Mouse (Mus musculus): ENCODE results near the gene Tnrc6b.
"Not testable (repeated sequence)": the region's sequence is repeated elsewhere in the genome, so short reads cannot be mapped to it uniquely, and the experiment has no call there.

The Tnrc6b gene

DNA sequence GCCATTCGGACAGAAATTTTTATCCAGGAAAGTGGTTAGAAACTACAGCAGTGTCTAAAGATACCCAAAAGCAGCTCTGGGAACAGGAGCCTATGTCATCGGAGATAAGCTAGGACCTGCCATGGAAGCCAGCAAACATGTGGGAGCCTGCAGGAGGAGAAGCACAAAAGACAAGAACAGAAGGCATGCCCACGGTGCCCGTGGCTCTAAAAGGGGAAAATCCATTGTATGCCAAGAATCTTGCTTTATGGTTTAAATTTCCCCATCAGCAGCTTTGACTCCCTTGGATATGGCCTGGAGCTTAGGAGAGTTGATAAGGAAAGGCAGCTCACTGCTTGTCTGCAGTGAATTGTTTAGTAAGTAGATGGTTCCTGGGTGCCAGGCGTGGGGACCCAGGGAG, 8.2 kb upstream of the Tnrc6b start:
- DNase-seq: no peak

DNA sequence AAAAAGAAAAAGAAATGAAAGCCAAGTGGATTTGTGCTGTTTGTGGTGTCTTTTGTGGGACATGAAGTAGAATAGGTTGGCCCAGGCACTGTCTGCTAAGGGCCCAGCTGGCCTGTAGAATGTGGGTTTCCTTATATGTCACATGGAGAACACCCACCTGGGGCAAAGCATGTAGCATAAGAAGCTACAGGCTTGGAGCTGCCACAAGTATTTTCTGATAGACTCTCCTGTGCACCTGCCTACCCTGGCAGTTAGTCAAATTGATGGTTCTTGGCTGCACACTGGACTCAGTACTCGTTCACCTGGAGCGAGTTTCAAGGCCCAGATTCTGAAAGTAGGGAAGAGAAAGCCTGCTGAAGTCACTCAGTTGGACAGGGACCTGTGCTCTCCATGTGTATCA, 7.6 kb upstream of the Tnrc6b start:
- DNase-seq: no peak

DNA sequence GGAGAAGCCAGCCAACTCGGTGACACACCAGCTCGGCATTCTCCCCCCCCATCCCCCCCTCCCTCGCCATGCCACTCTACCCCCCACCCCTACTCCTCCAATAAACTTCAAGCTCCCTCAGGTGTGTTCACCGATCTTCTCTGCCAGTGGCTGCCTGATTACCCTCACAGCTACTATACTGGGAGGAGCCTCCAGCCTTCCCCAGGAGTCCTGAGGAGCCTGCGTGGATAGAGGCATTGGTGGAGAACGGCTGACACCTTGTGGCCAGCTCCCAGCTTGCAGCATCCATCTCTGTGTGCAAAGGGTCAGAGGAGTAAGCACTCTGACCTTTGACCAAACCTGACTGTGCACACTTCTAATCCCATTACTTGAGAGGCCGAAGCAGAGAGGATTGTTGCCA, 6.8 kb upstream of the Tnrc6b start:
- DNase-seq: peak; percentile 82

DNA sequence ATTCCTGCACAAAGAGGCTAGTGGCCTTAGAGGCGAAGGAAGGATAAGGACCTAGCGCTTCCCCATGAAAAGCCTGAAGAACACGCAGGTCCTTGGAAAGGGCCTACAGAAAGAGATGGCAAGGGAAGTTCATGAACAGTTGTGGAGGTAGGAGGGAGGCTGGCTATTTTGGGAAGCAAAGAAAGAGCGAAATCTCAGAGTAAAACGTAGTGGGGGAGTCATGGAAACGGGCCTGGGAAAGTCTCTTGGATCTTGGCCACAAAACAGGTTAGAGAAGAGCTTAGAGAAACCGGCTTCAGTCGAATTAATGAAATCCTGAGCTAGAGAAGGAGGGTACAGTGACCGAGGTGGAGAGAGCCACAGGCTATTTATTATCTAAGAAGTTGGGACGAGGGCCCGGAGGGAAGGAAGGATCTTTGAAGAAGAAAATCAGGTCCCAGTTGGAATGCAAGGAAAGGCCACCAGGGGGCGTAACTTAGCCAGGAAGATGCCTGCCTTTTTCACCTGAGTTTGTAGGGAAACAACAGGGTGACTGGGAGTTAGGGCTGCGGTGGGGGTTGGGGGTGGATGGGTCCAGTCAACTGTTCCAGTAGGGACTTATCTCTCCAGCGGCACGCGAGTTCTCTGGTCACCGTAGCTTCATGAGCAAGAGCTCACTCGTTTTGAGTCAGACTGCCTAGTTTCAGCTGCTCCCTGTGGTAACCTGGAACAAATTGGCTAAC, 5.1 kb upstream of the Tnrc6b start:
- DNase-seq: peak; percentile 89

DNA sequence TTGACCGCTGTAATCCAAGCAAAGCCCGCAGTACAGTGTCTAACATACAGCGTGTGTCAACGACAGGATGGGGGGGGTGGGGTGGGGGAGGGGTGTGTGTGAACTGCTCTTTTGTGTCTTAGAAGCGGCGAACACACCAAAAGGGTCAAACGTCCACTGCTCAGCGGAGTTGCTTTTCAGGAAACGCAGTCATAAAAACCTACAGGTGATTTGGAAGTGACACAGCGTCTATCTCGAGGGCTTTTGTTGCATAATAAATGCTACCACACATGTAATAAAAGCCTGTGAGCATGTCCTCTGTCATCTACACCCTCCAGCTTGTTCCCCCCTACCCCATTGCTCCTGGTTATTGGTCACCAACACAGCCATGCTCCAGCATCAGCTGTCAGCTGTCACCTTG, 4.5 kb upstream of the Tnrc6b start:
- DNase-seq: no peak

DNA sequence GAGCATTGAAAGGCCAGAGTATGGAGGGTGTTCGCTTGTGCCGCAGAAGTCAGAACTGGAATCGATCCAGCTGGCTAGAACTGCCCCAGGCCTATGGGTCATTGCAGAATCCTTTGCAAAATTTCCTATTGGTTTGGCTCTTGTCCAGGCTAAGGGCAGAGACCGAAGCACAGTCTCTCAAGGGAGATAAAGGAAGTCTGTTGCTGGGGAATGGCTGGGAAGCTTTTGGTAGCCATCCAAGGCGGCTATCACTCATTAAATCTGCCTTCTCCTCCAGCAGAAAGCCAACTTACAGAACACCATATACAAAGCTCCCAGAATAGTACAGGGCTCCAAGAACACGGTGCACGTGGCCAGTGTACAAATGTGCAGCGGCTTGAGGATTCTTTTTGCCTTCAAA, 4.0 kb upstream of the Tnrc6b start:
- DNase-seq: peak; percentile 48

DNA sequence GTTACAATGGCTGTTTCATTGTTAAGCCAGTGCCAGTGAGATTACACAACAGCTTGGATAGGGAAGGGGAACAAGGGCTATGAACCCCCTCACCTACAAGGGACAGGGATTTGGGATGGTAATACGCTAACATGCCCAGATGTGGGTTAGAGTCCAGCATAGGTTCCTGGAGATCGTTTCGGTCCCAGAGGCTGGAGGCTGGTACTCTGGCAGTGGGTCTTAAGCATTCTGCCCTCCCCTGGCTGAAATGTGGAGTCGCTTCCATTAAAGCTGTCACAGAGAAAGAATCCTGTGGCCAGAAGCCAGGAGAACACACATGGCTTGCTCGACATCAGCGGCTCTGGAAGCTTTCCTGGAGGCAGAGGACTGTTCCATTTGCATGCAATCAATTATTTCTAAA, 1.5 kb upstream of the Tnrc6b start:
- peak; percentile 59 for DNase-seq

DNA sequence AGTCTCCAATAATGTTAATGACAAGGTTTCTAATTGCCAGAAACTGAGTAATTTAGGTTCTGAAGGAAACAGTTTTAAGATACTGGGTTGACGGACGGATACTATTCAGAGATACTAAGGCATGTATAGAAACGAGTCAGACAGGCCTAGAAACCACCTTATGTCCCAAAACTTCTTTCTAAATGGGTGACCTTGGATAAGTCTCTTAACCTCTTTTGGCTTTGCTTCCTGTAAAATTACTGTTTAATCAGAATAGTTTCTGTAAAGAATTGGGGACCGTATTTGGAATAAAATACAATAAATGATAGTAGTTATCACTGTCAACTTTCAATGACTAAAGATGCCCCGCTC, 881 bp upstream of the Tnrc6b start:
- no peak for DNase-seq

DNA sequence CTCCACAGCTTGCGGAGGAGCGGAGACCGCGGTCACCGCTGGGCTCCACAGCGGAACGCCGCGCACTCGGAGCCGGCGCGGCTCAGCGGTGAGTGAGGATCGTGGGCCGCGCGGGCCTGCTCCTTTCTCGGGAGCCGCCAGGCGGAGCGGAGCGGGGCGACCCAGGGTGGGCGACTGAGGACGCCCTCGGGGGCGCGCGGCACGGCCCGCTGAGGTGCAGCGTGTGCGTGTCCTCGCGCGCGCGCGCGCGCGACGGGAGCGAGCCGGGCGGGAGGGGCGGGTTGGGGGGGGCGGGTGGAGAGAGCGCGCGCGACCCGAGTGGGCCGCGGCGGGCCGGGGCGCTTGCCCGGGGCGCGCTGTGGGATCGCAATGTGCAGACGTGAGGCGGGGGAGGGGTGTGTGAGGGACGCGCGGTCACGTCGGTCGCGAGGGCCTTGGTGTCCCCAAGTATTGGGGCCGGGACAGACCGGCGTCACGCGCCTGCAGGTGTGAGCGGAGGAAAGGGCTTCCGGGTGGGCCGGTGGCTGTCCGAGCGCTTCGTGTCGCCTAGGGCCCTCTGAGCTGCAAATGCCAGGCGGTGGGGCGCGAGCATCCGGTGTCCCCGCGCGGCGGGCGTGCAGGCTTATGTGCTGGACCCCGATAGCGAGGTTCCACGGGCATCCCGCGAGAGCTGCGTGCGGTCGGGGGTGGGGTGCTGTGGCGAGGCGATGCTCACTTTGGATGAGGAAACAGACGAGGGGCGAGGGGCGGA, 463 bp downstream of the Tnrc6b start:
- DNase-seq: peak; percentile 68

DNA sequence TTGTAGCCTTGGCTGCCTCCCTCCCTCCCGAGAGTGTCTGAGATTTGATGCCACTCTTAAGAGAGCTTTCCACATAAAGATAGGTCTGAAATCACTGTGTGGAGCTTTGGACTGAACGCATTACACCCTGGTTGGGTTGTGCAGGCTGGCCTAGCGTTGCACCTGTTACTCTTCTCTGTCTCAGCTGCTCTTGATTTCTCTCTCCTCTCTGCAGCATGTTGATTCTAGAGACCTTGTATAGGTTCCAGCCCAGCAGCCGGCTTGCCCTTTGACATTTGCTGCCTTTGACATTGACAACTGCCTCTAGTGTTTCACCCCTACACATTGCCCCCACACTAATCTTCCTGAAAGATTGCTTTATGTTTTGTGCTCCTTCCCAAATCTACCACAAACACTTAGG, 3.2 kb downstream of the Tnrc6b start:
- DNase-seq: no peak

DNA sequence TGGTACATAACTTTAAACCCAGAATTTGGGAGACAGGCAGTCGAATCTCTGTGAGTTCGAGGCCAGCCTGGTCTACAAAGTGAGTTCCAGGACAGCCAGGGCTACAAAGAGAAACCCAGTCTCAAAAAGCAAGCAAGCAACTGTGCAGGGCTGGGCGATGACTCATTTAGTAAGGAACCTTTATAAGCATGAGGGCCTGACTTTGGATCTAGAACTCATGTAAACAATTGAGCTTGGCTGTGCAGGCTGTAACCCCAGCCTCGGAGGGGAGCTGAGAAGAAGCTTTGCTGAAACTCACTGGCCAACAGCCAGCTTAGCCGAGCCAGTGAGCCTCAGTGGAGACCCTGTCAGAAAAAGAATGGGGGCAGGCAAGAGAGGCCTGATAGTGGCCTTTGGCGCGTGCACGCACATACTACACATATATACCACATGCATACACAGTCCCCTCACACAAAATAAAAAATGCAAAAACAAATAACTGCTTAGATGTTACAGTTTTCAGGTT, 5.6 kb downstream of the Tnrc6b start:
- DNase-seq: no peak

DNA sequence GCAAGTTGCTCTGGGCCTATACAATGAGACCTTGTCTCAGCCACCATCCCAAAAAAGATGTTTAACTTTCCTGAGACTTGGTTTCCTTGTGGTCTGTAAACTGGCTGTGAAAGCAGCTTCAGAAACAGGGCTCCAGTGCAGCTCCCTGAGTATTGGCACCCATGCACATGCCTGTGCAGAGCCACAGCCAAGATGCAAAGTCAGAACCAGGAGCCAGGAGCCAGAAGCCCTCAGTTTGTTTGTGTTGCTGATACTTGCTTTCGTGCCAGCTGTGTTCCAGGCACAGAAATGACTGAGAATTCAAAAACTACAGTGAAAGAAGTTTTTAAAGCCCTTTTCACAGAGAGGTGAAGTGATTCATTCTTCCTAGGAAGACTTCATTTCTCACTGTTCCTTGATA, 6.3 kb downstream of the Tnrc6b start:
- no peak for DNase-seq

DNA sequence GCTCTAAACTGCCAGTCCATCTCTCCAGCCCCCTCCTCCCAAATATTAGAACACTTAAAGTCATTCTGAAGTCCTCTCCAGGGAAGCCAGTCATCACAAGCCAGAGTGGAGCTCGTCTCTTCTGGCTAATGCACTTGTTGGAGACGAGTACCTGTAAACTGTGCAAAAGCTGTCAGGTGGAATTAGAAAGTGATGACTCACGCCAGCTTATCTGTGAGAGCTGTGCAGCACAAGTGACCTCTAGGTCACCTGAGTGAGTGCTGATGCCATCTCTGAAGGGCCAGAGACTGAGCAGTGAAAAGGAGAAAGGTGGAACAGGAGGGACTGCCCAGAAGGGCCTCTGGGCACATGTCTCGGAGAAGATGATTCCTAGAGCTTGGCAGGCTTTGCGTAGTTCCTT, 9.1 kb downstream of the Tnrc6b start:
- no peak for DNase-seq

DNA sequence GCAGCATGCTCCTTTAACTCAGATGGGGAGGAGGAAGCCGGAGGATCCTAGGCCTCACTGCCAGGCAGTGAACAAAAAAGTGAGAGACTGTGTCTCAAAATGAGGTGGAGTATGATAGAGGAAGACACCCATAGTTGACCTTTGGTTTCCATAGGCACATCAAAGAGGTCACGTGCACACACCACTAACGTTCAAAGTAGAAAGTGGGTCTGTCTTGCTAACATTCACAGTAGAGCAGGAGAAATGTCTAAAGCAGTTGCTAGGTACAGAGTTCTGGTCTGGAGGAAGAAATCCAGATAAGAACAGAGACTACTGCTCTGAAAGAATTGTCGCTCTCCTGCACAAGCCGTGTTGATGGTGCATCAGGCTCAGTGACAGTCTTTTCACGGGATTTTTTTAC, 10.7 kb downstream of the Tnrc6b start:
- no peak for DNase-seq

DNA sequence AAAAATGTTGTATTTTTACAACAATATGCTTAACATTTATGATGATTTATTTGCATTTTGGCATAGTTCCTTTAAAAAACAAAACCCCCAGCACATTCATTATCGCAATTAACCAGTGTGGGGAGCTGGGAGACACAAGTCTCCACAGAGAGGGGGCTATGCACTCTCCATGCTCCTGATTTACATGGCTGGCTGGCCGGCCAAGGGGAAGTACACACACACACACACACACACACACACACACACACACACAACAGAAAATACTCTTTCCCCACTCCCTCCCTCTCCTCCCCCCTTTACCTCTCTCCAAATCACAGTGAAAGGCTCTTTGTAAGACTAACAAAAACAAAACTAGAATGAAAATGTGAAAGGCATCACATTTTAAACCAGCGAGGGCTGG, 11.3 kb downstream of the Tnrc6b start:
- DNase-seq: no peak

DNA sequence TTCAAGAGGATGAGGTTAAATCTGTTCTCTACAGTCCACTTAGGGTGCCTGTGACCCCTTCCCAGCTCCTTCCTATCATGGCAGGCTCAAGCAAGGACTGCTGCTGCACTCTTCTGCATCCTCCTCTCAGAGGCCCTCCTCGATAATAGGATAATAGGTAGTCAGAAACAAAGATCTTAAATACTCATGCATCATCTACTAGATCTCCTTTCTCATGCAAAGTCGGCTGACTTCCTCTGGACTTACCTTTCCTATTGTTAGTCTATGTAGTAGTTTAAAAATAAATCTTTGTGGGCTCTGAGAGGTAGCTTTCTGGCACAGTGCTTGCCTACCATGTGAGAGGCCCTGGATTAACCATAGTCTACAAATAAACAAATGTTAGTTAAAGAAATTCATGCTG, 18.4 kb downstream of the Tnrc6b start:
- DNase-seq: no peak

DNA sequence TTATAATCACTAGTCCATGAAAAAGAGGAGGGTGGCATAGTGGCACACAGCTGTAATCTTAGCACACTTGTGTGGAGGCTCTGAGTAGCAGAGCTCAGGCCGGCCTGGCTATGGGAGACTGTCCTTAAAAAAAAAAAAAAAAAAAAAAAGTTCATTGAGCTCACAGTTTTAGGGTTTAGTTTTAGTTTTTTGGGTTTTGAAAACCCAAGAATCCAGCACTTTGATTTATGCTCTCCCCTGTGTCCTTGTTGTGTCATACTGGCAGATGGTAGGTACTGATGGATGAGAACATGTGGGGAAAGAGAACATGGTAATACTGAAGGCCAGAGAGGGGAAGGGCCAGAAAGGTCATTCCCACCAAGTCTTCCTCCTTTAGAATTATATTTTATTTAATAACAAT, 19.9 kb downstream of the Tnrc6b start:
- no peak for DNase-seq

DNA sequence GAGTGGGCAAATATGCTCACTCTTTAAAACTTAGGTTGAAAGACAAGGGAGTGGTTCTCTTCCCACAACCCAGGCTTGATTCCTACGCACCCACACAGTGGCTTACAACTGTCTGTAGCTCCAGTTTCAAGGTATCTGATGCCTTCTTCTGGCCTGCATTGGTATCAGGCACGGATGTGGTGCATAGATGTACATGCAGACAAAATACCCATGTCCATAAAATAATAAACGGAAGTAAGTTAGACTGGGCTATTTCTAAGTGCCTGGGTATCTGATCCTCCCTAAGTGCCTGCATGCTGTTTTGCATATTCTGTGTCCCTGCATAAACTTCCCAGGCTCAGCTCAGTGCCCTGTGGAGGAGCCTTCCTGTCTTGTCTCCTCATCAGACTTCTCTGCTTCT, 20.4 kb downstream of the Tnrc6b start:
- DNase-seq: no peak

DNA sequence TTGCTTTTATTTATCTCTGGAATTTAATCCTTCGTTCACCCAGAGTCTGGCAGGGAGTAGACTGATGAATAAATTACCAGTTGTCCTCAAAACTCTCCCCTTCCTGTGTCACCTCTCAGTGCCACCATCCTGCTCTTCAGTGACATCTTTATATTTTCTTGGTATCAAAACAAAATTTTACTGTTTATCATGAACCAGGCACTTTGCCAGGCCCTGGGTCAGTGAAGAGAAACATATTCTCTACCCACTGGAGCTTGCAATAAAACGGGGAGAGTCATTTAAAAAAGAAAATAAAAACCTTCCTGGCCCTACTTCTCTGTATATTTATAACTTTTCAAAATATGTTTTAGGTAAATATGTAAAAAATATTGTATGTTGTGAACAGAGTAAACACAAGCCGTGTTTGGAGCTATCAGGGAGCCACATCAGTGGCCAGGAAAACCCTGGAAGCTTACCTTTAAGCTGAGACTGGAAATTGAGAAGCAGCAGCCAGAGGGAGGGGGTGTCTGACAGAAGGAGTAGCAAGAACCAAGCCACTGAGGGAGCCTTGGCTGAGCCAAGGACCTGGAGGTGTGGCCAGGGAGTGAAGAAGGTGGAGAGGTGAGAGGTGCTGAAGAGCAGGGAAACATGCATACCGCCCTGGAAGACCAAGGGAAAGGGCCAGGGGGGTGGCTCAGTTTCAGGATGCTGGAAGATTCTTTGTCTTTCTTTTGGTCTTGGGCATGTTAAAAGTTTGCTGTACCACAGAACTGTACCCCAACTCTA, 21.3 kb downstream of the Tnrc6b start:
- no peak for DNase-seq

DNA sequence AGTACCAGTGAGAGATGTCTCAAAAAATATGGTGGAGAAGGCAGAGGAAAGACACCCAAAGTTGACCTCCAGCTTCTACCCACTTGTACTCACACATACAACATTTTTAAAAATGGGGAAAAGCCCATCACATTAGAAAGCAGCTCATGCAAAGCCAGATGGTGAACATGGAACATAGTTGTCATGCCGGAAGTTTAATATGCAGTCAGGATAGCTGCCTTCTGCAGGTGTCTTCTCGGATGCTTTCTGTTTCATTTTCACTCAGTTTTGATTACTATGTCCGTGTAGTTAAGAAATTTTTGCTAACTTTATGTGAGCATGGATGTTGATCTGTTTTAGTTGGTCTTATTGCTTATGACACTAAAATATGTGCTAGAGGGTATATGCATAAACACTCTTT, 24.2 kb downstream of the Tnrc6b start:
- DNase-seq: no peak

DNA sequence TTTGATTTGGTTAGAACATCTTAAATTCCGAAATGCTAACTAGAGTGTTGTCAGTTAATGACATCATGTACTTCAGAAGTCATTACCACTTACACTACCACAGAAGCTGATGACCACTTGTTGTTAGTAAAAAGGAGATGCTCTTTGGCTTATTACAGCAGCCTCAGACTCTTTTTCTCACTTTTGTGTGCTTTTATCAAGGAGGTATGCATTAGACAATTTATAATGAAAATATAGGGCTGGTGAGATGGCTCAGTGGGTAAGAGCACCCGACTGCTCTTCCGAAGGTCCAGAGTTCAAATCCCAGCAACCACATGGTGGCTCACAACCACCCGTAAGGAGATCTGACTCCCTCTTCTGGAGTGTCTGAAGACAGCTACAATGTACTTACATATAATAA, 24.6 kb downstream of the Tnrc6b start:
- not testable (repeated sequence) for DNase-seq

DNA sequence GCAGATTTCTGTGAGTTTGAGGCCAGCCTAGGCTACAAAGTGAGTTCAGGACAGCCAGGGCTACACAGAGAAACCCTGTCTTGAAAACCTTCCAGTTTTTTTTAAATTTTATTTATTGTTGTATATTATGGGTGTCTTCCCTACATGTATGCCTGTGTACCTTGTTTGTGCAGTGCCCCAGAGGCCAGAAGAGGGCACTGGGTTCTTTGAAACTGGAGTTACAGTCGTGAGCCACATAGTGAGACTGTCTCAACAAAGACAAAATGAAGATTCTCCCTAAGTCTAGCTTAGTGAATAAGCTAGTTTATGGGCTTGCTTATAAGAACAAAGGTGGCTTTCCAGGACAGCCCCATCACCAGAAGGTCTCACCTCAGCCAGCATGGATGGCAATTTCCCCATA, 25.4 kb downstream of the Tnrc6b start:
- DNase-seq: no peak

DNA sequence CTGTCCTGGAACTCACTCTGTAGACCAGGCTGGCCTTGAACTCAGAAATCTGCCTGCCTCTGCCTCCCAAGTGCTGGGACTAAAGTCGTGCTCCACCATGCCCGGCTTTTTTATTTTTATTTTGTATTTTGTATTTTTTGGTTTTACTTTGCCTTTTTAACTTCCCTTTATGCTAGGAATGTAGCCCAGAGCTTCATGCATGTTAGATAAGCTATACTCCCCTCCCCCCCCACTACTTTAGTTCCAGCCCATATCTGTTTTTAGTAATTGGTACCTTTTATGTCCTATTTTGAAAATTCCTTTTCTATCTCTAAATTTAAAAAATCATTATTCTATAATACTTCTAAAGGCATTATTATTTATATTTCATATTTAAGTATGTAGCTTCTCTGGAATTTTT, 27.1 kb downstream of the Tnrc6b start:
- no peak for DNase-seq

DNA sequence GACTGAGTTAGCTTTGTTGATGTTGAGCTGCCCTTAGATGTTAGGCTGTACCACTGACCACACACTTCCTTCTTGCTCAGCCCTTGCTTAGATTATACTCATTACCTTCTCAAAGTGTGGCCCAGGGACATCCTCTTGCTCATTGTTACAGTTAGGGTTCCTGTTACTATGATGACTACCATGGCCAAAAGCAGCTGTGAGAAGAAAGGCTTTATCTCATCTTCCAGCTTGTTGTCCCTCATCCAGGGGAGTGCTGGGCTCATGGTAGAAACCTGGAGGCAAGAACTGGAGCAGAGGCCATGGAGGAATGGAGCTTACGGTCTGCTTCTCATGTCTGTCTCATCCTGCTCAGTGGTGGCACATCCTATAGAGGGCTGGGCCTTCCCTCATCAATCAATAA, 28.9 kb downstream of the Tnrc6b start:
- no peak for DNase-seq

Data from cerebellum, adult 8-10 months (tissue).